Mouse (Mus musculus) frontal cortex, postnatal 36 days (tissue): ENCODE measurements around the gene Serpinb1b.
"Not testable (repeated sequence)": the region's sequence is repeated elsewhere in the genome, so short reads cannot be mapped to it uniquely, and the experiment has no call there.

Experiments
- DNase-seq, 2 experiments: peaks; one replicate each; pipeline ENCODE4 v3.0.0; 2022; ENCODE audit warnings: low spot score in 2 of 2

Gene Serpinb1b

DNA sequence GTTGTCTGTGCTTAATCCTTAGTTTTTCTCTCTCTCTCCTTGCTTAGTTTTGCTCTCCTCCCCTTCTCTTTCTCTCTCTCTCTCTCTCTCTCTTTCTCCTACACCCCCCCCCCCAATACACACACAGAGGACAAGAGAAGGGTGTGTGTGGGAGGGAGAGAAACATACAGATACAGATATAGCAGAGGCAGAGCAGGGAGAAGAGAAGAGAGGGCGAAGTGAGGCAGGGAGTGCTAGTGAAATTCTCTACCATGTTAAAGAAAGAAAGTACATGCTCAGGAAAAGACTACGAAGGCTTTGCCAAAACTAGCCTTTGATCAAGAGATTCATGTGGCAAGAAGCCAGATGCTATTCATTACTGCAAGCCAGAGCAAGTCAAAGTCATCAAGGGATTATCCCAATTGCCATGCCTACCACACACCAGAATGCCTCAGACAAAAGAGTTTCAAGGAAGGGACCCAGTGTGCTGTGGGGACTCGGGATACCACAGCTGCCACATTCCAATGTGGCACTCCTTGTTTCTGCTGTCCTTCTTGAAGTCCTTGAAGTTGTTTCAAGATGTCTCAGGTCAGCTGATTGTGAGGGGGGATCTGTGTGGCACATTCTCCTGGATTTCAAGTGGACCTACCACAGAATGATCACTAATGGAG is at the start of gene Serpinb1b:
TSS of gene Serpinb1b (plus strand) at position 520 of the 650 bp plus-strand sequence.
- no peak for DNase-seq

GRCm38 (mm10) chr13:33029478-33029877 is 48.9 kb upstream of the Serpinb1b start:
- DNase-seq, result not testable (repeated sequence)

DNA sequence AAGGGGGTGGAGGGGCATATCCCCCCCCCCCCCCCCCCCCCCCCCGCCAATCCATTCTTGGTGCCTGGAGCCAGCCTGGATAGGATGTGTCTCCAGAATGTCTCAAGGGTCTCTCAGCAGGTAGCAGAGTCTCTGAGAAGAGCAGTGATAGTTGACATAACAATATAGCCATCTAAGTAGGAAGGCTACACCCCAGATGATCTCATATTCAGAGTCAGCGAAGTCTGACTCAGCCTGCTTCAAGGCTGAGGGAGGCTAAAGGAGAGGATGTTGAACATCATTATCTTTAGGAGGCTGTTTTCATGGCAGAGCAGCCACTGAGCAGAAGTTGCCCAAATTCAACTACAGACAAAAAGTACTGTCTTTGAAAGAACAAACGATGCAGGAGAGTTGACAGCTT is 48.1 kb upstream of the Serpinb1b start:
- no peak for DNase-seq

DNA sequence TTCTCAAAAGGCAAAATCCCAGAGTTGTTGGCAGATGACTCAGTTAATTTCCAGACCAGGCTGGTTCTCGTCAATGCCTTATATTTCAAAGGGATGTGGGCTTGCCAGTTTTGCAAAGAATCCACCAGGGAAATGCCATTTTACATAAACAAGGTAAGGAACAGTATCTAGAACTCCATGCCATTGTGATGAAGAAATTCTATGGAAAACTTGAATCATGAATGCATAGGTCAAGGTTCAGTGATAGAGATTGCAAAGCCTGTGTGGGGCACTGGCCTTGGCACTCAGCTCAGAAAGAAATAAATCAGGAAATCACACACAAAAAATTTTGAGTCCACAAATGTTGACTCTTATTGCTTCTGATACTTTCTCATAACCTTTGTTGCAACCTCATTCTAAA is 42.9 kb upstream of the Serpinb1b start:
- no peak for DNase-seq

- DNase-seq, result no peak
Measured at GRCm38 (mm10) chr13:33043542-33043941, 34.8 kb upstream of the Serpinb1b start.

- no peak for DNase-seq
Measured at GRCm38 (mm10) chr13:33047234-33047633, 31.1 kb upstream of the Serpinb1b start.

GRCm38 (mm10) chr13:33048187-33048586 is 30.2 kb upstream of the Serpinb1b start:
- DNase-seq, result no peak

DNA sequence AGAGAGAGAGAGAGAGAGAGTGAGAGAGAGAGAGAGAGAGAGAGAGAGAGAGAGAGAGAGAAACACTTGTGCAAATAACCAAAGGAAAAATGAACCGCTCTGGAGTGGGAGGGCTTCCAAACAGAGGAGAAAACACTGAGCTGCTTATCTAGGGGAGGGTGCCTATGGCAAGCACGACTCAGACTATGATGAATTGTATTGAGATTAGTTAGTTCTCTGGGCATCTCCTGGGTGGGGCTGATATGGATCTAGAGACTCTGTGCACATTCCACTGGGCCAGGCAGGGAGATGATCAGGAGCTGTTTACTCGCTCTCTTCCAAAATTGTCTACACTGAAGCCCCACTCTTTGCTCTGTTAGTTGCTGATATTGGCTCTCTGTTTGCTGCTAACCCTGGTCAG is 26.7 kb upstream of the Serpinb1b start:
- no peak for DNase-seq

DNA sequence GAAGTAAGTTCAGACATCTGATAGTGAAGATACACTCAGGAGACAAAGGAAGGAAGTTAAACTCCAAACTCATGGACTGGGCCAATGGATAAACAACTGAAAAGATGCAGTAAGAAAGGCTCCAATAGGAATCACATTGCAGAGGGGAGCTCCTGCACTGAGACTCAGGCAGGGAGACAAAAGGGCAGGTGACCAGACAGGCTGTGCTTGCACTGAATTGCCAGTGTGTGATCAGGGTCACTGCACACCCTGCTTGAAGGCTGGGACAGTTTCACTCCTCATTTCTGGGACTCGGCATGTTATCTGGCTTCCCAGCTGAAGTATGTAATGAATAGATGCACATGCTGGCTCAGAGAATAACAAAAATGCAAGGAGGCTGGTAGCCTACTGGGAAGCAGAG is 15.3 kb upstream of the Serpinb1b start:
- no peak for DNase-seq

DNA sequence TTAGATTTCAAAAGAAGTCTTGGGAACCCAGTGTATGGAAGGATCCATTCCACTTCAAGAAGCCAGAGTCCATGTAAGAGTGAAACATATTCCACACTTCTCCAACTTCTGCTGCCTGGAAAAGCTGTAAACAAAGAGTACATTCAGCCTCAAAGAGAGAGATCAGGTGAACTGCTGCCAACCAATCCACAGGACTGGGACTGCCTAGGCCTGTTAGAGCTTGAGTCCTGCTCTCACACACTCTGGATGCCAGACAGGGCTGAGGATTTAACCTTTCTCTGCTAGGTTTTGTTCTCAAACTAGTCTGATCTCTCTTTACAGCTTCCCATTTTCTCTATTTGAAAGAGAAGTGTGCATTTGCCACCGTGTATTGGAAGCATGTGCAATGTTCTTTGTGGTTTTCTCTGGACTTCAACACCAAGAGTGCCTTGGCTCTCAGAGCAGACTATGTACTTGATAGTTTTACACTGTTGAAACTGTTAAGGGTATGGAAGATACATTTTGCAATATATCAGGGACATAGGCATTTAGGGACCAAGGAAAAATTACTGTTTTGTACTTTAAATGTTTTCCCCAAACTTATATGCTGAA is 10.9 kb upstream of the Serpinb1b start:
- no peak for DNase-seq

- DNase-seq, result peak in 1 of 2 experiments; percentile 74
Measured at GRCm38 (mm10) chr13:33068164-33068563, 10.2 kb upstream of the Serpinb1b start.

- no peak for DNase-seq
Measured at GRCm38 (mm10) chr13:33071776-33072175, 6.6 kb upstream of the Serpinb1b start.

- DNase-seq, result no peak
Measured at GRCm38 (mm10) chr13:33074029-33074428, 4.3 kb upstream of the Serpinb1b start.

GRCm38 (mm10) chr13:33076247-33076646 is 2.1 kb upstream of the Serpinb1b start:
- DNase-seq, result no peak

- no peak for DNase-seq
Measured at GRCm38 (mm10) chr13:33077026-33077685, 1.2 kb upstream of the Serpinb1b start.

DNA sequence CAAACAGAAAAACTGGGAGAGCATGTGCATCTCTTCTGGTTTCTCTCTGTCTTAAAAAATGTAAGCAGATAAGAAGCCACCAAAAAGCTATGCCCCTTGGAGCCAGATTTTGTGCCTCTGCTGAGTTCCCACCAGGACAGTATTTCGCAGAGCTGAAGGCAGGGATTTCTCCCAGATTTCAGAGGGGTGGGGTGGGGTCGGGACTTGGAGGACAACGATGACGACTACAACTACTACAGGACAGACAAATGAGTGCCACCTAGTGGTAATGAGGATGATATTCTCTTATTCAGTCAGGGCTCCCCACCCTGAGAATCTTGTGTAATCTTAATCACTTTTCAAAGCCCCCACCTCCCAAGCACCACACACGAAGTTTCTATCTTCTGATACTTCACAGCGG is 1.0 kb downstream of the Serpinb1b start:
- no peak for DNase-seq

- no peak for DNase-seq
Measured at GRCm38 (mm10) chr13:33080356-33080755, 2.0 kb downstream of the Serpinb1b start.

DNA sequence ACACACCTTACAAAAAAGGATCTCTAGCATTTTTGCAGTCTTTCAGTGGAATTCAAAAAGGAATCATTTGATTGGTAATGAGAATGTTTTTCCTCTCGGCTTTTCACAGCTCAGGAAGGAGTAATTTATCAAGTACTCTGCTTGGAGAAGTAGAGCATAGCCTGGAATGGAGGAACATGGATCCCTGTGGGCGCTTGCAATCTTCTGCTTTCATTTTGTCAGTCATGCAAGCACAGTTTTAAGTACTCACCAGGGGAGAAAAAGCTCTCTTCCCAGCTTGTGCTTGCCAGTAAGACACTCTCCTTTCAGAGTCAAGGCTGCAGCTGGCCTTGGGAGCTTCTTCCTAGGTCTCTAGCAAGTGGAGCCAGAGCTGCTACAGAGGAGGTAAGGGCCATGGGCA is 5.5 kb downstream of the Serpinb1b start:
- no peak for DNase-seq

DNA sequence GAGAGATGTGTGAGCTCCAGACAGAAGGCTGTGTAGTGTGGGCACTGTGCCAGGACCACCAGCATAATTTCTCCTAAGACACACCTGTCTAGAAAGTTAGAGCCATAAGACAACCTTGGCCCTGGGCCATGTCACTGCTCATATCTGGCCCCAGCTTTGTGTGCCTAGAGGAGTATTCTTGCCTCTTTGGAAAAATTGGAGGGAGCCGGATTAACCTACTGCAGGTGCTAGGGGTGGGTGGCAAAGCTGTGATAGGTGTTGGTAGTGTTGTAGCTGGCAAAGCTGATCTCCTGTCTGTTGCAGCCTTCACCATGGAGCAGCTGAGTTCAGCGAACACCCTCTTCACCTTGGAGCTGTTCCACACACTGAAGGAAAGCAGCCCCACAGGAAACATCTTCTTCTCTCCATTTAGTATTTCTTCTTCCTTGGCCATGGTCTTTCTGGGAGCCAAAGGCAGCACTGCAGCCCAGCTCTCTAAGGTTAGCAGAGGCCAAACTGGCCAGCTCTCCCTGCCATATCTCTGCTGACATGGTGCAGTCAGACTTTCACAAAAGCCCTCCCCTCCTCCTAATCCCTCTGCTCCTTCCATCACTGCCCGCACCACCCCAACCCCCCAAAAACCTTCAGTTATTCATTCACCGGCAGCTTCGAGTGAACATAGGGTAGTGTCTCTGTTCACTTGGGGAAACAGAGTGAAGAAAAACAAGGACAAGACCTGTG is 6.8 kb downstream of the Serpinb1b start:
- no peak for DNase-seq

DNA sequence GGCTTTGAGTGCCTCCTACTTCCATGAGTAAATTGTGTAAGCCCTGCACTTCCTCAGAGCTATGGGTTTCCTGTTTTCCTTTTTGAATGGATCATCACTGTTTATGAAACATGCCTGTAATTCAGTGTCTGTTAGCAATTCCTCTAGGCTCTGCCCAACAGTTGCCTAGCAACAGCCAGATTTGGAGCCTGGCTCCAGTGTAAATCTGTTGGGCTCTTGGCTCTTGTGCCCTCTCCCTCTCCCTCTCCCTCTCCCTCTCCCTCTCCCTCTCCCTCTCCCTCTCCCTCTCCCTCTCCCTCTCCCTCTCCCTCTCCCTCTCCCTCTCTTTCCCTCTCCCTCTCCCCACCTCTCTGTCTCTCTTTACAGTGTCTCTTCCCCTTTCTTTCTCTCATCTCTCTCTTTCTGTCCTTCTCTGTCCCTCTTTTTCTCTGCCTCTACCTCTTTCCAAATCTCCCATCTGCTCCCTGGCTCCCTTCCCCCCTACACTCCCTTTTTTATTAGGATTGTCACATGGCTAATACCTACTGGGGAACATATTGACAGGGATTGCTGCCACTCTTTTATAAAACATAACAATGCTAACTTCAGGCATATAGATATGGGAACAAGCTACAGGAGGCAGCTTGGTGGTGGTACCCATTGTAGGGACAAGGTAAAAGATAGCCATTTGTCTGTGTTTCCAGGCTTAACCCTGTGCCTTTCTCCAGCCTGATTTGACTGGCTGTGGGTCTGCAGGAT is 7.5 kb downstream of the Serpinb1b start:
- DNase-seq, result peak in 1 of 2 experiments; percentile 65

DNA sequence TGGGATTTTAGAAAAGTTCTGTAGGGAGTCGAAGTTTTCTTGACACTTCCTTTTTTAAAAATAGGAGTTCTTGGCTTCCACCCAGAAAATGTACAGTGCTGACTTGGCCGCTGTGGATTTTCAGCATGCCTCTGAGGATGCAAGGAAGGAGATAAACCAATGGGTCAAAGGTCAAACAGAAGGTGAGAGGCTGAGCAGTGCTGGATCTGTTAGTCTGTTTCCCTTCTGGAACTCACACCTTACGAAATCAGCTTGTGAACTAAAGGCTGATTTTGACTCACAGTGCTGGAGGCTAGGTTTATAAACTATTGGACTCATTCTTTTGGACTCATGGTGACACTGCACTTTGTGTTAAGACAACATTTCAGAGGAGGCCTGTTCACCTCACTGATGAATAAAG is 11.2 kb downstream of the Serpinb1b start:
- no peak for DNase-seq

DNA sequence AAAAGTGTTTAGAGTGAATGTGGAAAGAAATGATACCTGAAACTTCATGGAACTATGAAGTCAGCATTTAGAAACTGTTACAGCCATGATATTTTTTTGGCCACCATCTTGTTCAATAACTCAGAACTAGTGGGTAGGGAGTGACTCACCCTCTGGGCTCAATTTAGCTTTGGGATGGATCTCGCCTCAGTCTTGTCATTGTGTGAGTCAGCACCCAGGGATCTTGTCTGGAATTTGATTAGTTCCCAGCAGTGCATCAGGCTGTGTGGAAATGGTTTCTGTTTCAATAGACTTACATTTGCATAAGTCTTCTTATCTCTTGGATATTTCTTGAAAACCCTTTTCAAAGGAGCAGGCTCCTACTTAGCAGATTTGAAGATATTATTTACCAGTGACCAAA is 12.2 kb downstream of the Serpinb1b start:
- DNase-seq, result peak in 1 of 2 experiments; percentile 67
